ENCODE assay signal across 32 mouse cellular contexts in the genomic region with DNA sequence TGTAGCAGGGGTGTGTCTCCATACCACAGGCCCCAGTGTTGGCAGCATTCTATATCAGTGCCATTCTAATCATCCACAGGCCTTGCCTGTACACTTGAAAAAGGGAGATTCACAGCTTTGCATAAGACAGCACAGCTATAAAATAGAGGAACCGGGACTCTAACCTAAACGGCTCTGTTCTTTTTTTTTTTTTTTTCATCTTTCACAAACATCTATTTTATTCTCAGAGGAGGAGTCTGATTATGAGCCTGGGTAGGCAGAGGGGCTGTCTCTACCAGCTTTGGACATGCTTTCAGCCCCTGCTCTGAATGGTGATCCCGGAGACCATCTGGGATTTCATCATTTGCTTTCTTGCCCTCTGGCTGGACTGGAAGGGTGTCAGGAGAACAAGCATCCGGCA.
"Had no signal": no experiment of that assay in that cellular context is flagged by ENCODE, and none has a peak within 500 bp of the region (broad histone marks: within the 10 kb centered on the region; RNA-seq: fewer than 3 reads in every experiment).

No protein-coding gene starts in this region.

- DNase-seq: left cerebral cortex, postnatal 4 days; liver; liver, embryonic 13.5 days; liver, postnatal 0 days; lung, adult 18-20 months; lung, adult 2 months; lung, embryonic 14.5 days; lung, postnatal 10 days; lung, postnatal 14 days; lung, postnatal 36 days; lung, postnatal 4 days; midbrain, embryonic 14.5 days had no signal

- H3K27me3 ChIP-seq: limb, embryonic 12.5 days; limb, embryonic 13.5 days; limb, embryonic 15.5 days; liver, embryonic 12.5 days; liver, embryonic 13.5 days; liver, embryonic 15.5 days; lung, embryonic 15.5 days; megakaryocyte, embryonic 14.5 days; midbrain, embryonic 12.5 days; midbrain, embryonic 13.5 days; midbrain, embryonic 15.5 days; neural tube, embryonic 12.5 days had no signal

- H3K4me3 ChIP-seq: limb, embryonic 10.5 days; limb, embryonic 12.5 days; limb, embryonic 13.5 days; limb, embryonic 15.5 days; liver, embryonic 12.5 days; liver, embryonic 13.5 days; liver, embryonic 15.5 days; lung, embryonic 15.5 days; megakaryocyte, embryonic 14.5 days; midbrain, embryonic 10.5 days; midbrain, embryonic 12.5 days; midbrain, embryonic 13.5 days; midbrain, embryonic 15.5 days; myocyte; neural tube, embryonic 12.5 days had no signal

- H3K9ac ChIP-seq: limb, embryonic 12.5 days; limb, embryonic 13.5 days; limb, embryonic 15.5 days; liver, embryonic 12.5 days; liver, embryonic 13.5 days; liver, embryonic 14.5 days; liver, embryonic 15.5 days; liver, postnatal 0 days; lung, embryonic 14.5 days; lung, embryonic 15.5 days; midbrain, embryonic 12.5 days; midbrain, embryonic 13.5 days; midbrain, embryonic 15.5 days; neural tube, embryonic 12.5 days had no signal

- ATAC-seq: liver, embryonic 12.5 days; liver, postnatal 0 days; lung, postnatal 0 days; midbrain, embryonic 13.5 days; midbrain, embryonic 15.5 days; midbrain, embryonic 16.5 days had no signal

- H3K9me3 ChIP-seq: limb, embryonic 10.5 days; limb, embryonic 12.5 days; limb, embryonic 13.5 days; limb, embryonic 15.5 days; liver, embryonic 12.5 days; liver, embryonic 13.5 days; liver, embryonic 15.5 days; lung, embryonic 15.5 days; midbrain, embryonic 10.5 days; midbrain, embryonic 12.5 days; midbrain, embryonic 13.5 days; midbrain, embryonic 15.5 days; neural tube, embryonic 12.5 days had no signal

- H3K4me1 ChIP-seq: limb, embryonic 10.5 days; limb, embryonic 12.5 days; limb, embryonic 13.5 days; limb, embryonic 15.5 days; liver, embryonic 12.5 days; liver, embryonic 13.5 days; liver, embryonic 15.5 days; lung, embryonic 15.5 days; megakaryocyte, embryonic 14.5 days; midbrain, embryonic 10.5 days; midbrain, embryonic 12.5 days; midbrain, embryonic 13.5 days; midbrain, embryonic 15.5 days; neural tube, embryonic 12.5 days had no signal

- H3K4me2 ChIP-seq: limb, embryonic 12.5 days; limb, embryonic 13.5 days; limb, embryonic 15.5 days; liver, embryonic 11.5 days; liver, embryonic 12.5 days; liver, embryonic 13.5 days; liver, embryonic 15.5 days; lung, embryonic 14.5 days; lung, embryonic 15.5 days; midbrain, embryonic 11.5 days; midbrain, embryonic 12.5 days; midbrain, embryonic 13.5 days; midbrain, embryonic 15.5 days; neural tube, embryonic 12.5 days had no signal

- H3K27ac ChIP-seq: limb, embryonic 10.5 days; limb, embryonic 12.5 days; limb, embryonic 13.5 days; limb, embryonic 15.5 days; liver, embryonic 12.5 days; liver, embryonic 13.5 days; liver, embryonic 14.5 days; liver, embryonic 15.5 days; lung, embryonic 15.5 days; macrophage; midbrain, embryonic 10.5 days; midbrain, embryonic 12.5 days; midbrain, embryonic 13.5 days; midbrain, embryonic 15.5 days; neural tube, embryonic 12.5 days had no signal

- H3K36me3 ChIP-seq: limb, embryonic 10.5 days; limb, embryonic 12.5 days; limb, embryonic 13.5 days; limb, embryonic 15.5 days; liver, embryonic 12.5 days; liver, embryonic 13.5 days; liver, embryonic 15.5 days; lung, embryonic 15.5 days; midbrain, embryonic 10.5 days; midbrain, embryonic 12.5 days; midbrain, embryonic 13.5 days; midbrain, embryonic 15.5 days; neural tube, embryonic 12.5 days had no signal
